Mouse (Mus musculus): ENCODE results near the gene Clec4a3. TPM values are rescaled to one million over a fixed set of nuclear protein-coding genes. Genes with fewer than 3 reads are reported as not detected.
"Not testable (repeated sequence)": the region's sequence is repeated elsewhere in the genome, so short reads cannot be mapped to it uniquely, and the experiment has no call there.

Clec4a3 gene
- polyA plus RNA-seq, 1 experiment from 2014 or later, result 3.7 TPM

- not testable (repeated sequence) for H3K27me3 ChIP-seq (replicated peaks; ENCODE audit: control insufficient read depth, insufficient read depth, low read length); H3K36me3 ChIP-seq (ENCODE audit: control insufficient read depth, insufficient read depth, low read length); H3K4me1 ChIP-seq (replicated peaks; ENCODE audit: control insufficient read depth, insufficient read depth, low read length); H3K4me2 ChIP-seq (ENCODE audit: low read length); ATAC-seq (replicated peaks; ENCODE audit: low FRiP score, low TSS enrichment, low read depth); H3K9me3 ChIP-seq (ENCODE audit: control insufficient read depth, low read length); DNase-seq (ENCODE audit: low spot score); H3K4me3 ChIP-seq (ENCODE audit: low read depth, low read length); H3K9ac ChIP-seq (ENCODE audit: low read length); H3K27ac ChIP-seq (ENCODE audit: low read depth)
- 72% methylated on average over 2 of the region's 2 CpGs for WGBS
These were observed 52.4 kb downstream of the Clec4a3 start for GRCm38 (mm10) chr6:123004696-123005095.

GRCm38 (mm10) chr6:123005591-123005990, 53.3 kb downstream of the Clec4a3 start:
- ATAC-seq (replicated peaks; ENCODE audit: low FRiP score, low TSS enrichment, low read depth) (no peak), DNase-seq (ENCODE audit: low spot score) (no peak)
- Histone ChIP-seq H3K27me3 (replicated peaks; ENCODE audit: control insufficient read depth, insufficient read depth, low read length) (no peaks in the 10 kb centered on the region), H3K4me3 (ENCODE audit: low read depth, low read length) (no peak overlapping the region), H3K27ac (ENCODE audit: low read depth) (no peak overlapping the region), H3K9me3 (ENCODE audit: control insufficient read depth, low read length) (no peaks in the 10 kb centered on the region), H3K4me2 (ENCODE audit: low read length) (no peak overlapping the region), H3K4me1 (replicated peaks; ENCODE audit: control insufficient read depth, insufficient read depth, low read length) (no peaks in the 10 kb centered on the region), H3K36me3 (ENCODE audit: control insufficient read depth, insufficient read depth, low read length) (no peaks in the 10 kb centered on the region), H3K9ac (ENCODE audit: low read length) (no peak overlapping the region)
- WGBS, result 62% methylated on average over 1 of the region's 1 CpGs

Other genes with a start within 250 kb of the Clec4a3 start
- gene Nanog, start 245.0 kb upstream of the Clec4a3 start, polyA plus RNA-seq (2014; fragmentation: Nextera tagmentation; extraction: Ambion mirVana), result 0.15 and 0.17 TPM in 2 replicates
- gene Slc2a3, start 150.9 kb upstream of the Clec4a3 start, polyA plus RNA-seq (2014; fragmentation: Nextera tagmentation; extraction: Ambion mirVana), result 17.6 and 21.5 TPM in 2 replicates
- 6.4 and 6.9 TPM in 2 replicates for gene Foxj2, start 132.6 kb upstream of the Clec4a3 start, polyA plus RNA-seq (2014; fragmentation: Nextera tagmentation; extraction: Ambion mirVana)
- gene C3ar1, start 96.4 kb upstream of the Clec4a3 start, polyA plus RNA-seq (2014; fragmentation: Nextera tagmentation; extraction: Ambion mirVana), result 1.8 and 1.9 TPM in 2 replicates
- 50.2 and 55.1 TPM in 2 replicates for gene Necap1, start 78.0 kb upstream of the Clec4a3 start, polyA plus RNA-seq (2014; fragmentation: Nextera tagmentation; extraction: Ambion mirVana)
- gene Clec4a1, start 30.7 kb upstream of the Clec4a3 start, polyA plus RNA-seq (2014; fragmentation: Nextera tagmentation; extraction: Ambion mirVana), result 3.6 and 3.9 TPM in 2 replicates
- gene Clec4a4, start 37.9 kb downstream of the Clec4a3 start, polyA plus RNA-seq (2014; fragmentation: Nextera tagmentation; extraction: Ambion mirVana), result not detected in 2 replicates
- gene Clec4b1, start 97.4 kb downstream of the Clec4a3 start, polyA plus RNA-seq (2014; fragmentation: Nextera tagmentation; extraction: Ambion mirVana), result not detected in 2 replicates
- gene Clec4a2, start 153.9 kb downstream of the Clec4a3 start, polyA plus RNA-seq (2014; fragmentation: Nextera tagmentation; extraction: Ambion mirVana), result 4.0 and 4.7 TPM in 2 replicates
- not detected in 2 replicates for gene Clec4b2, start 220.4 kb downstream of the Clec4a3 start, polyA plus RNA-seq (2014; fragmentation: Nextera tagmentation; extraction: Ambion mirVana)